Mouse (Mus musculus) left cerebral cortex, adult 9 months (tissue): ENCODE measurements at regions not wholly inside any gene's neighbourhood (a gene's known extent, or its start where the extent isn't known, plus 50 kb on each side); places are given as distances from the start of the nearest gene placed in this dataset.
A peak's percentile ranks its signal among the peaks of the same experiment; 100 is the strongest.

ENCODE experiments used
- DNase-seq, 2 experiments: peaks; one replicate each; pipeline ENCODE4 v3.0.0; 2022; ENCODE audit warnings: low spot score in 2 of 2

GRCm38 (mm10) chr5:128550736-128551135 is 49.9 kb upstream of the Fzd10 start:
- no peak for DNase-seq

- DNase-seq: no peak
Observed at GRCm38 (mm10) chr5:128549811-128550210, 50.8 kb upstream of the Fzd10 start.

GRCm38 (mm10) chr5:128542049-128542448 is 58.6 kb upstream of the Fzd10 start:
- no peak for DNase-seq

- DNase-seq: no peak
Observed at GRCm38 (mm10) chr5:128538646-128539045, 62.0 kb upstream of the Fzd10 start.

GRCm38 (mm10) chr5:128537218-128537617 is 63.4 kb upstream of the Fzd10 start:
- DNase-seq: no peak

- DNase-seq: peak in 1 of 2 experiments; percentile 17
Observed at GRCm38 (mm10) chr5:128536393-128536792, 64.3 kb upstream of the Fzd10 start.

GRCm38 (mm10) chr5:128527241-128527640 is 73.4 kb upstream of the Fzd10 start:
- no peak for DNase-seq

- no peak for DNase-seq
Observed at GRCm38 (mm10) chr5:128526432-128526831, 74.2 kb upstream of the Fzd10 start.

- no peak for DNase-seq
Observed at GRCm38 (mm10) chr5:128524377-128525280, 76.0 kb upstream of the Fzd10 start.

- DNase-seq: peak in 1 of 2 experiments; percentile 32
Observed at GRCm38 (mm10) chr5:128522667-128523066, 78.0 kb upstream of the Fzd10 start.

GRCm38 (mm10) chr5:128517336-128517735 is 83.3 kb upstream of the Fzd10 start:
- DNase-seq: no peak

- DNase-seq: no peak
Observed at GRCm38 (mm10) chr5:128515343-128515742, 82.5 kb upstream of the Tmem132d start.

GRCm38 (mm10) chr5:128513261-128513660 is 80.4 kb upstream of the Tmem132d start:
- peak; percentile 52 to 72 for DNase-seq

GRCm38 (mm10) chr5:128512606-128513005 is 79.7 kb upstream of the Tmem132d start:
- DNase-seq: no peak

GRCm38 (mm10) chr5:128504502-128504901 is 71.6 kb upstream of the Tmem132d start:
- peak in 1 of 2 experiments; percentile 49 for DNase-seq

GRCm38 (mm10) chr5:128499488-128499887 is 66.6 kb upstream of the Tmem132d start:
- no peak for DNase-seq

- DNase-seq: peak in 1 of 2 experiments; percentile 71
Observed at GRCm38 (mm10) chr5:128499033-128499432, 66.2 kb upstream of the Tmem132d start.

GRCm38 (mm10) chr5:128492541-128492940 is 59.7 kb upstream of the Tmem132d start:
- DNase-seq: no peak

- DNase-seq: peak in 1 of 2 experiments; percentile 37
Observed at GRCm38 (mm10) chr5:128491155-128491554, 58.3 kb upstream of the Tmem132d start.

- DNase-seq: no peak
Observed at GRCm38 (mm10) chr5:128488872-128489580, 56.1 kb upstream of the Tmem132d start.

- no peak for DNase-seq
Observed at GRCm38 (mm10) chr5:128487371-128487770, 54.5 kb upstream of the Tmem132d start.

- DNase-seq: no peak
Observed at GRCm38 (mm10) chr5:128484116-128484515, 51.2 kb upstream of the Tmem132d start.

GRCm38 (mm10) chr5:128483441-128483810 is 50.5 kb upstream of the Tmem132d start:
- no peak for DNase-seq
